Mouse (Mus musculus) right cerebral cortex, postnatal 10 days (tissue): ENCODE data around the gene Sirt1.
A peak's percentile ranks its signal among the peaks of the same experiment; 100 is the strongest.

ENCODE experiments used
- DNase-seq, 2 experiments: peaks; one replicate each; pipeline ENCODE4 v3.0.0; 2021; ENCODE audit warnings: low spot score in 2 of 2

Sirt1 gene

GRCm38 (mm10) chr10:63336901-63337300 is 44.6 kb downstream of the Sirt1 start:
- no peak for DNase-seq

GRCm38 (mm10) chr10:63327091-63327490 is 54.4 kb downstream of the Sirt1 start:
- DNase-seq = no peak

- DNase-seq = no peak
Observed at GRCm38 (mm10) chr10:63313726-63314125, 67.8 kb downstream of the Sirt1 start.

- DNase-seq = peak; percentile 76 to 84
Observed at GRCm38 (mm10) chr10:63308582-63309366, 72.7 kb downstream of the Sirt1 start.

- no peak for DNase-seq
Observed at GRCm38 (mm10) chr10:63302356-63302755, 79.1 kb downstream of the Sirt1 start.

- no peak for DNase-seq
Observed at GRCm38 (mm10) chr10:63282846-63283245, 98.7 kb downstream of the Sirt1 start.

- no peak for DNase-seq
Observed at GRCm38 (mm10) chr10:63282417-63282816, 99.1 kb downstream of the Sirt1 start.

- no peak for DNase-seq
Observed at GRCm38 (mm10) chr10:63279851-63280250, 101.7 kb downstream of the Sirt1 start.

- no peak for DNase-seq
Observed at GRCm38 (mm10) chr10:63277010-63277409, 104.5 kb downstream of the Sirt1 start.

- DNase-seq = no peak
Observed at GRCm38 (mm10) chr10:63272868-63273267, 108.6 kb downstream of the Sirt1 start.

- no peak for DNase-seq
Observed at GRCm38 (mm10) chr10:63272401-63272800, 109.1 kb downstream of the Sirt1 start.
